Mouse (Mus musculus) stomach, postnatal 0 days (tissue): Measurements from ENCODE around the gene Dact1. TPM values are rescaled to one million over a fixed set of nuclear protein-coding genes. Genes with fewer than 3 reads are reported as not detected.

Experiments
- ATAC-seq: fragments of 200-750 bp; cut with Nextera tagmentation; 2 replicates; pipeline ENCODE4 v1.8.0; 2017; ENCODE audit not compliant: low FRiP score, low TSS enrichment
- DNase-seq: peaks from one replicate; pipeline ENCODE4 v3.0.0-alpha.2; 2016; ENCODE audit warnings: low spot score
- H3K27ac ChIP-seq: fragments of 300-500 bp; sonication (generic); replicated peaks from 2 replicates; pipeline ENCODE4 v1.5.1; 2014; ENCODE audit warnings: mild to moderate bottlenecking, control low read depth
- H3K27me3 ChIP-seq: fragments of 300-500 bp; sonication (generic); 2 replicates; pipeline ENCODE4 v1.6.1; 2014; ENCODE audit warnings: low read length; ENCODE audit not compliant: control insufficient read depth, insufficient read depth
- H3K36me3 ChIP-seq: fragments of 300-500 bp; sonication (generic); 2 replicates; pipeline ENCODE4 v1.6.1; 2014; ENCODE audit warnings: low read length, mixed read lengths; ENCODE audit not compliant: control insufficient read depth, insufficient read depth
- H3K4me1 ChIP-seq: fragments of 300-500 bp; sonication (generic); replicated peaks from 2 replicates; pipeline ENCODE4 v1.6.1; 2014; ENCODE audit warnings: antibody characterized with exemption; ENCODE audit not compliant: control insufficient read depth, insufficient read depth
- H3K4me2 ChIP-seq: fragments of 300-500 bp; sonication (generic); replicated peaks from 2 replicates; pipeline ENCODE4 v1.6.1; 2014; ENCODE audit warnings: low read depth, mild to moderate bottlenecking, control low read depth, moderate library complexity
- H3K4me3 ChIP-seq: fragments of 300-500 bp; sonication (generic); 2 replicates; pipeline ENCODE4 v1.5.1; 2014; ENCODE audit warnings: low read depth, low read length, control low read depth
- H3K9ac ChIP-seq: fragments of 300-500 bp; sonication (generic); 2 replicates; pipeline ENCODE4 v1.6.1; 2014; ENCODE audit warnings: mild to moderate bottlenecking, low read length, control low read depth, mixed read lengths
- H3K9me3 ChIP-seq: fragments of 300-500 bp; sonication (generic); 2 replicates; pipeline ENCODE4 v1.6.1; 2016; ENCODE audit warnings: low read length; ENCODE audit not compliant: control insufficient read depth
- CTCF ChIP-seq: IDR thresholded peaks from 2 replicates; pipeline ENCODE4 v1.5.1; 2016; ENCODE audit warnings: antibody characterized with exemption, low read depth, mild to moderate bottlenecking, moderate library complexity
- EP300 ChIP-seq: optimal IDR thresholded peaks from 2 replicates; pipeline ENCODE3; 2016; ENCODE audit warnings: antibody characterized with exemption
- WGBS: fragments of 180-500 bp; shearing (Covaris S2); extraction: QIAGEN DNeasy Blood & Tissue Kit; methylation state at CpG from one replicate; pipeline ENCODE4 v1.1.7; 2014; 5-methylcytosine and 5-hydroxymethylcytosine counted together
- polyA plus RNA-seq: library from polyadenylated mRNA; unstranded; fragments of >200 nt; fragmentation: Nextera tagmentation; extraction: Ambion mirVana; gene quantifications from 2 replicates; pipeline ENCODE4 v1.2.1, GENCODE M21; 2015

The Dact1 gene
- polyA plus RNA-seq: 5.1 and 5.9 TPM in 2 replicates

DNA sequence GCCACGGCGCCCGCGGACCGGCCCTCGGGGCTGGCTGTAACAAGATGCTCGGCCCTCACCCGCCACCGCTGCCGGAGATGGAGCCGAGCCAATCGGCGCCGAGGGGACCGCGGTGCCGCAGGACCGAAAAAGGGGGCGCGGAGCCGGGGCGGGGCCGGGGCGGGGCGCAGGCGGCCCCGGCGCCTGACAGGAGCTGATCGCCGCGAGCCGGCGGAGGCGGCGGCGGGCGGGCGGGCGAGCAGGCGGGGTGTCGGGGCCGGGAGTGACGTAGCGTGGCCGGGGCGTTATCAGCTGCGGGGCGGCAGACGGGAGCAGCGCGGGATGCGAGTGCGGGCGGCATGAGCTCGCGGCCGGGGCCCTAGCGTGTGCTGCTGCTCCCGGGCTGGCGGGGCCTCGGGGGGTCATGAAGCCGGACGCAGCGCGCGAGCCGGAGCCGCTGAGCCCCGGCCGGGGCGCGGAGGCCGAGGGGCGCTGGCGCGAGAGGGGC lies at the start of gene Dact1:
Dact1 (plus strand) TSS at position 304 of the 487 bp plus-strand sequence.
- DNase-seq: peak; percentile 76
- Histone ChIP-seq H3K27ac (peak within 1 kb of the TSS; percentile 89), H3K4me3 (peak within 1 kb of the TSS; percentile 76), H3K4me2 (peak within 1 kb of the TSS; percentile 91), H3K27me3 (no peaks in the 10 kb centered on the region), H3K9me3 (no peaks in the 10 kb centered on the region), H3K4me1 (no peaks in the 10 kb centered on the region), H3K36me3 (no peaks in the 10 kb centered on the region), H3K9ac (peak within 1 kb of the TSS; percentile 82)
- ATAC-seq: peak; percentile 88
- WGBS: under 1% methylated on average over 56 of the region's 76 CpGs
- no peak for TF ChIP-seq EP300
- no peak for TF ChIP-seq CTCF

DNA sequence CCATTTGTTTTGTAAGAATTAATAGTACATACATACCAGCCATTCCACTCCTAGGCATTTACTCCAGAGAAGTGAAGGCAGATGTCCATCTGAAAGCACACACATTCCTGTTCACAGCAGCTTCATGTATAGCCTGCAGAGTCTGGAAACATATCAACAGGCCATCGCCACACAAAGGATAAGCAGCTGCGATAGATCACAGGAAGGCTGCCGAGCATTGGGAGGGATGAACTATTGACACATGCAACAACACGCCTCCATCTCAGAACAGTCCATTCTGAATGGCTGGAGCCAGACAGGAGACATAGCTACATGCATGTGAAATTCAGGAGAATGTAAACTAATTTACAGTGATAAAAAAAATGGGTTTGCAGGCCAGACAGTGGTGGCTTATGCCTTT lies 45.5 kb upstream of the Dact1 start:
- H3K4me3 ChIP-seq: no peak overlapping the region
- H3K27ac ChIP-seq: no peak overlapping the region
- no peaks in the 10 kb centered on the region for H3K4me1 ChIP-seq
- no peak for ATAC-seq
- H3K4me2 ChIP-seq: no peak overlapping the region
- DNase-seq: no peak
- H3K9ac ChIP-seq: no peak overlapping the region
- WGBS: 48% methylated on average over 4 of the region's 4 CpGs
- no peaks in the 10 kb centered on the region for H3K9me3 ChIP-seq
- no peaks in the 10 kb centered on the region for H3K36me3 ChIP-seq
- H3K27me3 ChIP-seq: no peaks in the 10 kb centered on the region
- no peak for TF ChIP-seq CTCF
- TF ChIP-seq EP300: no peak

- Histone ChIP-seq H3K9me3 (no peaks in the 10 kb centered on the region), H3K36me3 (no peaks in the 10 kb centered on the region), H3K27ac (no peak overlapping the region), H3K9ac (no peak overlapping the region), H3K27me3 (no peaks in the 10 kb centered on the region), H3K4me1 (no peaks in the 10 kb centered on the region), H3K4me3 (no peak overlapping the region), H3K4me2 (no peak overlapping the region)
- DNase-seq: no peak
- no peak for ATAC-seq
- WGBS: 89% methylated on average over 7 of the region's 7 CpGs
- no peak for TF ChIP-seq EP300
- TF ChIP-seq CTCF: no peak
These were observed 40.3 kb upstream of the Dact1 start for GRCm38 (mm10) chr12:71269367-71269766.

DNA sequence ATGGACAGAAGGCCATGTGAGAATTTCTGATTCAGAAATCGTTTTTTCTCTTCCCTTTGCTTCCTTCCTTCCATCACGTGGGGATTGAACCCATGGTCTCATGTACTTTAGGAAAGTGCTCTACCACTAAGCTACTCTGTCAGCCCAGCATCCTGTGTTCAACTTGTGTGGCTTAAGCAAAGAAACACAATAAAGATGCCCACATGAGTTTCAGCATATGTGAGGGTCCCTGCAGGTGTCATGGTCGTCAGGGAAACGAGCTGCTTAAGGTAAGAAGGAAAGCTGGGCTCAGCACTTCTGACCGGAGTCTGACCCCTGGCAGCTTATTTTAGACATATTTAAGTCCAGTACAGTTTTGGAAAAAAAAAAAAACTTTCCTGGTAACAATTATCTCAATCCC lies 38.6 kb upstream of the Dact1 start:
- DNase-seq: no peak
- H3K27ac ChIP-seq: no peak overlapping the region
- H3K9ac ChIP-seq: no peak overlapping the region
- WGBS: 69% methylated on average over 5 of the region's 5 CpGs
- no peak overlapping the region for H3K4me3 ChIP-seq
- H3K4me1 ChIP-seq: no peaks in the 10 kb centered on the region
- no peaks in the 10 kb centered on the region for H3K27me3 ChIP-seq
- no peak overlapping the region for H3K4me2 ChIP-seq
- TF ChIP-seq CTCF: no peak
- TF ChIP-seq EP300: no peak
- no peaks in the 10 kb centered on the region for H3K36me3 ChIP-seq
- no peak for ATAC-seq
- no peaks in the 10 kb centered on the region for H3K9me3 ChIP-seq

DNA sequence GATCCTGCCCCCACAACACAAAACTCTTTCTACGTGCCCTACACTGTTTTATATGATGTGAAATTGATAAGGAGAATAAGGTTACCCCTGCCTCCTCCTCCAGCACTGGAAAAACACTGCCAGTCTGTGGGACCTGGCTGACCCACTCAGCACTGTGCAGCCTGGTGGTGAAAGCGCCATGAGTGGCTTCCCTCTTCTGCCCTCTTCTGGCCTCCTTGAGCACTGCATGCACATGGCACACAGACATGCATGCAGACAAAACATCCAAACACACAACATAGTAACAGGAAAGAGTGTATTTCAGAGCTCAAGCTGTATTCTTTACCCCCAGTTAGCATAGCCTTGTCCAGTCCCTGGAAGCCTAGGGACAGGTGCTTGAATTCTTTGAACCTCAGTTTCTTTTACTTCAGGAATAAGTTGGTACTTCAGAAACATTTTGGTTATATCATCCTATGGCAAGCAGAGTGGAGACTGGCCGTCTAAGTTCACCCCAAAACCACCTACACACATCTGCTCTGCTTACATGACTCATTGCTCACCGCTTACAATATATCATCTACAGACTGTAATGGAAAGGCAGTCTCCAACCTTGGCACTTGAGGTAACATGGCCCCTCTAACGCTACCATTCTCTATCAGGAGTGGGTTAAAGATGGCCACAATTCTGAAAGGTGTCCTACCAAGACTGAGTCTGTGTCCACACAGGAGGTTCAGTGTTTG lies 35.0 kb upstream of the Dact1 start:
- no peaks in the 10 kb centered on the region for H3K36me3 ChIP-seq
- H3K4me1 ChIP-seq: no peaks in the 10 kb centered on the region
- no peak overlapping the region for H3K4me2 ChIP-seq
- DNase-seq (no peak), ATAC-seq (no peak)
- H3K27me3 ChIP-seq: no peaks in the 10 kb centered on the region
- 93% methylated on average over 5 of the region's 5 CpGs for WGBS
- no peaks in the 10 kb centered on the region for H3K9me3 ChIP-seq
- H3K9ac ChIP-seq: no peak overlapping the region
- H3K4me3 ChIP-seq: no peak overlapping the region
- no peak for TF ChIP-seq EP300
- peak; percentile 51 for TF ChIP-seq CTCF
- no peak overlapping the region for H3K27ac ChIP-seq

GRCm38 (mm10) chr12:71275906-71276595 lies 33.6 kb upstream of the Dact1 start:
- 79% methylated on average over 8 of the region's 8 CpGs for WGBS
- TF ChIP-seq EP300 (no peak), CTCF (no peak)
- no peak for ATAC-seq
- no peak for DNase-seq
- no peaks in the 10 kb centered on the region for H3K27me3 ChIP-seq
- H3K27ac ChIP-seq: no peak overlapping the region
- no peaks in the 10 kb centered on the region for H3K36me3 ChIP-seq
- no peak overlapping the region for H3K4me3 ChIP-seq
- H3K9me3 ChIP-seq: no peaks in the 10 kb centered on the region
- no peak overlapping the region for H3K9ac ChIP-seq
- no peak overlapping the region for H3K4me2 ChIP-seq
- H3K4me1 ChIP-seq: no peaks in the 10 kb centered on the region
